ENCODE assay signal across 27 mouse cellular contexts in genomic region chr13:63121747-63122146, GRCm38 (mm10).
"Had no signal": no experiment of that assay in that cellular context is flagged by ENCODE, and none has a peak within 500 bp of the region (broad histone marks: within the 10 kb centered on the region; RNA-seq: fewer than 3 reads in every experiment).

No protein-coding gene starts in this region.

- DNase-seq: heart, postnatal 10 days; heart, postnatal 14 days; heart, postnatal 4 days; kidney, adult 11 months; kidney, adult 18-20 months; kidney, postnatal 10 days; kidney, postnatal 14 days; kidney, postnatal 4 days; layer of hippocampus, adult 9-11 months; layer of hippocampus, postnatal 36 days had no signal

- H3K9me3 ChIP-seq: heart, embryonic 12.5 days; heart, embryonic 15.5 days; hindbrain, embryonic 10.5 days; hindbrain, embryonic 12.5 days; hindbrain, embryonic 15.5 days; intestine, embryonic 15.5 days; kidney, embryonic 15.5 days had no signal

- H3K4me1 ChIP-seq: hindbrain, embryonic 10.5 days; hindbrain, embryonic 12.5 days; hindbrain, embryonic 13.5 days; hindbrain, embryonic 15.5 days; intestine, embryonic 15.5 days; kidney, embryonic 15.5 days had no signal

- ATAC-seq: hindbrain, embryonic 16.5 days; hindbrain, postnatal 0 days; inflammation-experienced regulatory T-cells, adult 6 months; intestine, embryonic 15.5 days; intestine, embryonic 16.5 days; intestine, postnatal 0 days had no signal

- H3K27me3 ChIP-seq: heart, embryonic 12.5 days; heart, embryonic 15.5 days; hindbrain, embryonic 12.5 days; hindbrain, embryonic 13.5 days; hindbrain, embryonic 15.5 days; intestine, embryonic 15.5 days; kidney, embryonic 15.5 days had no signal

- H3K27ac ChIP-seq: heart, embryonic 15.5 days; hindbrain, embryonic 10.5 days; hindbrain, embryonic 12.5 days; hindbrain, embryonic 13.5 days; hindbrain, embryonic 14.5 days; hindbrain, embryonic 15.5 days; hindbrain, postnatal 0 days; intestine, embryonic 15.5 days; kidney, embryonic 15.5 days; kidney, postnatal 0 days; layer of hippocampus, adult 2 months; left cerebral cortex, adult 2 months had no signal

- H3K36me3 ChIP-seq: heart, embryonic 12.5 days; heart, embryonic 15.5 days; hindbrain, embryonic 10.5 days; hindbrain, embryonic 12.5 days; hindbrain, embryonic 13.5 days; hindbrain, embryonic 15.5 days; intestine, embryonic 15.5 days; kidney, embryonic 15.5 days had no signal

- H3K4me2 ChIP-seq: heart, embryonic 12.5 days; heart, embryonic 15.5 days; hindbrain, embryonic 12.5 days; hindbrain, embryonic 13.5 days; hindbrain, embryonic 14.5 days; hindbrain, embryonic 15.5 days; intestine, embryonic 15.5 days; kidney, embryonic 15.5 days had no signal

- H3K9ac ChIP-seq: heart, embryonic 12.5 days; heart, embryonic 15.5 days; hindbrain, embryonic 12.5 days; hindbrain, embryonic 13.5 days; hindbrain, embryonic 14.5 days; hindbrain, embryonic 15.5 days; intestine, embryonic 15.5 days; kidney, embryonic 15.5 days had no signal

- H3K4me3 ChIP-seq: heart, embryonic 12.5 days; heart, embryonic 15.5 days; hindbrain, embryonic 10.5 days; hindbrain, embryonic 12.5 days; hindbrain, embryonic 13.5 days; hindbrain, embryonic 15.5 days; intestine, embryonic 15.5 days; kidney, embryonic 15.5 days; layer of hippocampus, adult 2 months; left cerebral cortex, adult 2 months had no signal
